Mouse (Mus musculus): ENCODE data around the gene Plaa.

Plaa gene

GRCm38 (mm10) chr4:94556265-94557054 lies 46.6 kb downstream of the Plaa start, which contains the start of the genes Gm10306 and Caap1:
Gene Gm10306, plus strand, starts transcription at chr4:94556546.
Gene Caap1, minus strand, starts transcription at chr4:94556796.
- peak; percentile 97 for DNase-seq (ENCODE audit: low read depth, low spot score)

- no peak for DNase-seq (ENCODE audit: low read depth, low spot score)
Observed at GRCm38 (mm10) chr4:94554955-94555494, 48.0 kb downstream of the Plaa start.

- peak; percentile 61 for DNase-seq (ENCODE audit: low read depth, low spot score)
Observed at GRCm38 (mm10) chr4:94544321-94544720, 58.7 kb downstream of the Plaa start.

- DNase-seq (ENCODE audit: low read depth, low spot score), result no peak
Observed at GRCm38 (mm10) chr4:94543041-94543440, 60.0 kb downstream of the Plaa start.

- no peak for DNase-seq (ENCODE audit: low read depth, low spot score)
Observed at GRCm38 (mm10) chr4:94533205-94533604, 69.8 kb downstream of the Plaa start.

- no peak for DNase-seq (ENCODE audit: low read depth, low spot score)
Observed at GRCm38 (mm10) chr4:94529448-94529847, 73.6 kb downstream of the Plaa start.

- peak; percentile 22 for DNase-seq (ENCODE audit: low read depth, low spot score)
Observed at GRCm38 (mm10) chr4:94523321-94523720, 79.7 kb downstream of the Plaa start.

- peak; percentile 84 for DNase-seq (ENCODE audit: low read depth, low spot score)
Observed at GRCm38 (mm10) chr4:94517631-94518030, 85.4 kb downstream of the Plaa start.

Measured in brain, adult 2 months (tissue).